Mouse (Mus musculus): ENCODE measurements around the gene Nmnat3. TPM values are rescaled to one million over a fixed set of nuclear protein-coding genes. Genes with fewer than 3 reads are reported as not detected.

Nmnat3 gene
- total and polyA plus RNA-seq, 3 experiments, result 8.1 to 9.3 (median 9.2) TPM

DNA sequence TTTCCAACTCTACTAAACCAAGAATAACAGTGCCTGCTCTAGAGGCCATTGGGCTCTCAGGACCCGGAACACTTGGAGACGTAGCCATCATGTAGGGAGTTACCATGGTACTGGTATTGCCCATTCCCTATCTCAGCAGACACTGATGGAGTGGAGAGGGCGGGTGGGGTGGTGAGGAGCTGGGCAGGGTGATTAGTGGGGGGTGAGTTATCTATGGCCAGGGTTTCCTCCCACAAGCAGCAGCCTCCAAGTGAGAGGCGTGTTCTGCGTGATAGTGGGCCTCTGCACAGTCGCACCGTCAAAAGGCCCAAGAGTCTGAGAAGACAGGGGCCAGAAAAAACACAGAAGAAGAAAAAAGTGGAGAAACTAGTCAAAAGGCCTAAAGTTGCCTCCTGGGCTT lies 12.0 kb downstream of the Nmnat3 start:
- Histone ChIP-seq H3K9me3 (replicated peaks; ENCODE audit: low read length) (no peaks in the 10 kb centered on the region), H3K36me3 (replicated peaks in 1 of 2; ENCODE audit: control insufficient read depth in 1 of 2, insufficient read depth in 1 of 2, low read length in 1 of 2) (peaks cover 12 to 39% of the 10 kb centered on the region in 2 experiments), H3K4me2 (ENCODE audit: insufficient read depth, low read depth, poor library complexity, severe bottlenecking) (no peak overlapping the region), H3K79me2 (replicated peaks; ENCODE audit: control insufficient read depth, extremely low read depth, insufficient read depth, poor library complexity, severe bottlenecking) (peaks cover 4% of the 10 kb centered on the region; the same call in 1 of the 2 replicates), H3K4me3 (replicated peaks in 1 of 3; ENCODE audit: low read depth in 2 of 3, low read length in 2 of 3, poor library complexity in 1 of 3) (no peak overlapping the region), H3K27me3 (replicated peaks) (no peaks in the 10 kb centered on the region), H3K9ac (ENCODE audit: insufficient read depth, low read depth) (no peak overlapping the region), H3K4me1 (ENCODE audit: control insufficient read depth in 1 of 2, insufficient read depth in 2 of 2) (peaks cover 8 to 20% of the 10 kb centered on the region in 2 experiments), H3K27ac (ENCODE audit: insufficient read depth, low read depth) (no peak overlapping the region)
- TF ChIP-seq ZMIZ1 (IDR thresholded peaks at IDR 0.05; ENCODE audit: low read depth, low read length) (no peak), ZNF384 (IDR thresholded peaks at IDR 0.05; ENCODE audit: low read depth, low read length) (no peak), USF2 (conservative IDR thresholded peaks at IDR 0.05; ENCODE audit: low read depth, low read length) (no peak), ELF1 (IDR thresholded peaks at IDR 0.05; ENCODE audit: low read depth, low read length) (no peak), MAZ (IDR thresholded peaks at IDR 0.05; ENCODE audit: low read depth, low read length) (no peak), TCF12 (IDR thresholded peaks at IDR 0.05; ENCODE audit: low read depth, low read length) (no peak), HCFC1 (IDR thresholded peaks at IDR 0.05; ENCODE audit: low read depth, low read length) (no peak), E2F4 (IDR thresholded peaks at IDR 0.05; ENCODE audit: insufficient replicate concordance, low read depth, low read length) (no peak)
- in situ Hi-C loops (cut with MboI; ENCODE audit: low pct_ligation_motif_present, low pct_unique_long_range_greater_than_20kb, low sequenced_read_pairs) (no loop called here), dilution Hi-C loops (cut with MboI; ENCODE audit: extremely low pct_ligation_motif_present, extremely low pct_unique_long_range_greater_than_20kb, low sequenced_read_pairs) (no loop called here)
- DNase-seq (ENCODE audit: extremely low read depth), result no peak

DNA sequence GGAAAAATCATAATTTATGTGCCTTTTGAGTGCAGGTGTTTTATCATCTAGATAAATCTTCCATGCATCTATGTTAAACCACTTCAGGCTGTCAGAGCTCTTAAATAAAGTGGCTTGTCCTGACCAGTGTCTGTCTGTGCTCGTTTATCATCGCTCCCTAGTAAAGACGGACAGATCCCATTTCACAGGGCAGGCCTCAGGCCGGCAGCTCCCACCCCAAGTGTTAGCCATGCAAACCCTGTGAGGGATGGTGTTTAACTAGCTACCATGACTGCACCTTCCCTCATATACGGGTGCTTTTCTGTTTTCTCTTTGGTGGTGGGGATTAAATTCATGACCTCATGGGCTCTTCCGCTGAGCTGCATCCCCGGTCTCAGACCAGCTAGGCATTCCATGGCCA lies 13.3 kb downstream of the Nmnat3 start:
- in situ Hi-C loops (cut with MboI; ENCODE audit: low pct_ligation_motif_present, low pct_unique_long_range_greater_than_20kb, low sequenced_read_pairs), result no loop called here
- Histone ChIP-seq H3K4me3 (replicated peaks in 1 of 3; ENCODE audit: low read depth in 2 of 3, low read length in 2 of 3, poor library complexity in 1 of 3) (no peak overlapping the region), H3K9me3 (replicated peaks; ENCODE audit: low read length) (no peaks in the 10 kb centered on the region), H3K4me2 (ENCODE audit: insufficient read depth, low read depth, poor library complexity, severe bottlenecking) (no peak overlapping the region), H3K27me3 (replicated peaks) (no peaks in the 10 kb centered on the region), H3K4me1 (ENCODE audit: control insufficient read depth in 1 of 2, insufficient read depth in 2 of 2) (peaks cover 8 to 20% of the 10 kb centered on the region in 2 experiments), H3K79me2 (replicated peaks; ENCODE audit: control insufficient read depth, extremely low read depth, insufficient read depth, poor library complexity, severe bottlenecking) (peaks cover 4% of the 10 kb centered on the region; the same call in 1 of the 2 replicates), H3K9ac (ENCODE audit: insufficient read depth, low read depth) (no peak overlapping the region), H3K36me3 (replicated peaks in 1 of 2; ENCODE audit: control insufficient read depth in 1 of 2, insufficient read depth in 1 of 2, low read length in 1 of 2) (peaks cover 14 to 52% of the 10 kb centered on the region in 2 experiments), H3K27ac (ENCODE audit: insufficient read depth, low read depth) (no peak overlapping the region)
- dilution Hi-C loops (cut with MboI; ENCODE audit: extremely low pct_ligation_motif_present, extremely low pct_unique_long_range_greater_than_20kb, low sequenced_read_pairs), result no loop called here
- no peak for TF ChIP-seq JUND (conservative IDR thresholded peaks at IDR 0.05; ENCODE audit: low read depth, low read length)
- TF ChIP-seq SIN3A (IDR thresholded peaks at IDR 0.05; ENCODE audit: low read length), result no peak
- TF ChIP-seq MAX (IDR thresholded peaks at IDR 0.05; ENCODE audit: low read length), result no peak
- TF ChIP-seq USF1 (IDR thresholded peaks at IDR 0.05; ENCODE audit: low read depth, low read length), result no peak
- TF ChIP-seq SMC3 (IDR thresholded peaks at IDR 0.05; ENCODE audit: low read depth, low read length), result no peak
- no peak for TF ChIP-seq ETS1 (conservative IDR thresholded peaks at IDR 0.05; ENCODE audit: low read depth, low read length)
- TF ChIP-seq UBTF (IDR thresholded peaks at IDR 0.05; ENCODE audit: low read depth, low read length), result no peak
- TF ChIP-seq ZNF384 (IDR thresholded peaks at IDR 0.05; ENCODE audit: low read depth, low read length), result no peak
- no peak for TF ChIP-seq NRF1 (IDR thresholded peaks at IDR 0.05; ENCODE audit: low read depth, low read length)
- no peak for TF ChIP-seq TBP (conservative IDR thresholded peaks at IDR 0.05; ENCODE audit: low read depth, low read length)
- TF ChIP-seq ZMIZ1 (IDR thresholded peaks at IDR 0.05; ENCODE audit: low read depth, low read length), result no peak
- TF ChIP-seq GABPA (IDR thresholded peaks at IDR 0.05; ENCODE audit: insufficient replicate concordance, low read depth, low read length), result no peak
- TF ChIP-seq MYC (IDR thresholded peaks at IDR 0.05; ENCODE audit: low read depth, low read length), result no peak
- DNase-seq (ENCODE audit: extremely low read depth), result no peak

Data from CH12.LX (cell line).